Mouse (Mus musculus): ENCODE results near the gene Gp1bb. TPM values are rescaled to one million over a fixed set of nuclear protein-coding genes. Genes with fewer than 3 reads are reported as not detected.

The Gp1bb gene
- polyA plus RNA-seq, 1 experiment from 2014 or later, result 1.1 TPM

- 56% methylated on average over 10 of the region's 10 CpGs for WGBS
- H3K27me3 ChIP-seq (ENCODE audit: control insufficient read depth, insufficient read depth, low read length), result peaks cover 84% of the 10 kb centered on the region
- peak overlapping the region; percentile 71; the same call in 1 of the 2 replicates for H3K4me2 ChIP-seq (replicated peaks; ENCODE audit: low read depth, low read length)
- no peak overlapping the region for H3K27ac ChIP-seq (ENCODE audit: low read length)
- H3K9ac ChIP-seq (replicated peaks; ENCODE audit: low read depth, low read length), result no peak overlapping the region
- no peak for ATAC-seq (ENCODE audit: insufficient number of reproducible peaks, insufficient read depth, low FRiP score, low read depth)
- no peaks in the 10 kb centered on the region for H3K36me3 ChIP-seq (ENCODE audit: control insufficient read depth, insufficient read depth, low read length)
- H3K9me3 ChIP-seq (ENCODE audit: control insufficient read depth, low read depth, low read length), result no peaks in the 10 kb centered on the region
- peaks cover 16% of the 10 kb centered on the region; the same call in 1 of the 2 replicates for H3K4me1 ChIP-seq (ENCODE audit: control insufficient read depth, insufficient read depth, low read length)
- H3K4me3 ChIP-seq (ENCODE audit: low read depth, low read length), result no peak overlapping the region
These were observed 37.2 kb downstream of the Gp1bb start for GRCm38 (mm10) chr16:18584901-18585510.

- Histone ChIP-seq H3K4me1 (ENCODE audit: control insufficient read depth, insufficient read depth, low read length) (peaks cover 16% of the 10 kb centered on the region; the same call in 1 of the 2 replicates), H3K27ac (ENCODE audit: low read length) (no peak overlapping the region), H3K36me3 (ENCODE audit: control insufficient read depth, insufficient read depth, low read length) (no peaks in the 10 kb centered on the region), H3K27me3 (ENCODE audit: control insufficient read depth, insufficient read depth, low read length) (peaks cover 77% of the 10 kb centered on the region), H3K9ac (replicated peaks; ENCODE audit: low read depth, low read length) (no peak overlapping the region), H3K9me3 (ENCODE audit: control insufficient read depth, low read depth, low read length) (no peaks in the 10 kb centered on the region), H3K4me2 (replicated peaks; ENCODE audit: low read depth, low read length) (no peak overlapping the region), H3K4me3 (ENCODE audit: low read depth, low read length) (no peak overlapping the region)
- WGBS, result 42% methylated on average over 10 of the region's 10 CpGs
- ATAC-seq (ENCODE audit: insufficient number of reproducible peaks, insufficient read depth, low FRiP score, low read depth), result no peak
These were observed 38.4 kb downstream of the Gp1bb start for GRCm38 (mm10) chr16:18583673-18584357.

GRCm38 (mm10) chr16:18583169-18583568, 39.0 kb downstream of the Gp1bb start:
- 33% methylated on average over 10 of the region's 10 CpGs for WGBS
- Histone ChIP-seq H3K4me1 (ENCODE audit: control insufficient read depth, insufficient read depth, low read length) (peaks cover 16% of the 10 kb centered on the region; the same call in 1 of the 2 replicates), H3K4me3 (ENCODE audit: low read depth, low read length) (no peak overlapping the region), H3K36me3 (ENCODE audit: control insufficient read depth, insufficient read depth, low read length) (no peaks in the 10 kb centered on the region), H3K4me2 (replicated peaks; ENCODE audit: low read depth, low read length) (no peak overlapping the region), H3K9me3 (ENCODE audit: control insufficient read depth, low read depth, low read length) (no peaks in the 10 kb centered on the region), H3K27me3 (ENCODE audit: control insufficient read depth, insufficient read depth, low read length) (peaks cover 71% of the 10 kb centered on the region), H3K9ac (replicated peaks; ENCODE audit: low read depth, low read length) (no peak overlapping the region), H3K27ac (ENCODE audit: low read length) (no peak overlapping the region)
- ATAC-seq (ENCODE audit: insufficient number of reproducible peaks, insufficient read depth, low FRiP score, low read depth), result no peak

- ATAC-seq (ENCODE audit: insufficient number of reproducible peaks, insufficient read depth, low FRiP score, low read depth), result no peak
- 4% methylated on average over 66 of the region's 67 CpGs for WGBS
- no peaks in the 10 kb centered on the region for H3K36me3 ChIP-seq (ENCODE audit: control insufficient read depth, insufficient read depth, low read length)
- H3K4me2 ChIP-seq (replicated peaks; ENCODE audit: low read depth, low read length), result peak overlapping the region; percentile 56
- 0 out of 2 replicates have a peak overlapping the region, but pooled peaks have one; percentile 14 for H3K9ac ChIP-seq (replicated peaks; ENCODE audit: low read depth, low read length)
- H3K9me3 ChIP-seq (ENCODE audit: control insufficient read depth, low read depth, low read length), result no peaks in the 10 kb centered on the region
- peaks cover 65% of the 10 kb centered on the region for H3K27me3 ChIP-seq (ENCODE audit: control insufficient read depth, insufficient read depth, low read length)
- H3K4me1 ChIP-seq (ENCODE audit: control insufficient read depth, insufficient read depth, low read length), result peaks cover 11% of the 10 kb centered on the region; the same call in 1 of the 2 replicates
- H3K4me3 ChIP-seq (ENCODE audit: low read depth, low read length), result peak overlapping the region; percentile 34
- no peak overlapping the region for H3K27ac ChIP-seq (ENCODE audit: low read length)
These were observed 39.6 kb downstream of the Gp1bb start for GRCm38 (mm10) chr16:18582426-18583148.

GRCm38 (mm10) chr16:18581623-18582205, 40.5 kb downstream of the Gp1bb start:
- 2% methylated on average over 64 of the region's 66 CpGs for WGBS
- peak overlapping the region; percentile 14; the same call in 1 of the 2 replicates for H3K9ac ChIP-seq (replicated peaks; ENCODE audit: low read depth, low read length)
- ATAC-seq (ENCODE audit: insufficient number of reproducible peaks, insufficient read depth, low FRiP score, low read depth), result no peak
- H3K27ac ChIP-seq (ENCODE audit: low read length), result no peak overlapping the region
- no peaks in the 10 kb centered on the region for H3K36me3 ChIP-seq (ENCODE audit: control insufficient read depth, insufficient read depth, low read length)
- H3K27me3 ChIP-seq (ENCODE audit: control insufficient read depth, insufficient read depth, low read length), result peaks cover 65% of the 10 kb centered on the region
- H3K4me3 ChIP-seq (ENCODE audit: low read depth, low read length), result peak overlapping the region; percentile 34
- peaks cover 11% of the 10 kb centered on the region; the same call in 1 of the 2 replicates for H3K4me1 ChIP-seq (ENCODE audit: control insufficient read depth, insufficient read depth, low read length)
- no peaks in the 10 kb centered on the region for H3K9me3 ChIP-seq (ENCODE audit: control insufficient read depth, low read depth, low read length)
- H3K4me2 ChIP-seq (replicated peaks; ENCODE audit: low read depth, low read length), result peak overlapping the region; percentile 56

GRCm38 (mm10) chr16:18581050-18581622, 41.1 kb downstream of the Gp1bb start:
- Histone ChIP-seq H3K4me2 (replicated peaks; ENCODE audit: low read depth, low read length) (peak overlapping the region; percentile 56), H3K9me3 (ENCODE audit: control insufficient read depth, low read depth, low read length) (no peaks in the 10 kb centered on the region), H3K9ac (replicated peaks; ENCODE audit: low read depth, low read length) (no peak overlapping the region), H3K4me3 (ENCODE audit: low read depth, low read length) (peak overlapping the region; percentile 34), H3K27ac (ENCODE audit: low read length) (no peak overlapping the region), H3K27me3 (ENCODE audit: control insufficient read depth, insufficient read depth, low read length) (peaks cover 65% of the 10 kb centered on the region), H3K4me1 (ENCODE audit: control insufficient read depth, insufficient read depth, low read length) (peaks cover 11% of the 10 kb centered on the region; the same call in 1 of the 2 replicates), H3K36me3 (ENCODE audit: control insufficient read depth, insufficient read depth, low read length) (no peaks in the 10 kb centered on the region)
- ATAC-seq (ENCODE audit: insufficient number of reproducible peaks, insufficient read depth, low FRiP score, low read depth), result no peak
- WGBS, result 8% methylated on average over 21 of the region's 21 CpGs

GRCm38 (mm10) chr16:18580389-18580788, 41.8 kb downstream of the Gp1bb start:
- H3K9ac ChIP-seq (replicated peaks; ENCODE audit: low read depth, low read length), result no peak overlapping the region
- H3K4me2 ChIP-seq (replicated peaks; ENCODE audit: low read depth, low read length), result no peak overlapping the region
- H3K36me3 ChIP-seq (ENCODE audit: control insufficient read depth, insufficient read depth, low read length), result no peaks in the 10 kb centered on the region
- ATAC-seq (ENCODE audit: insufficient number of reproducible peaks, insufficient read depth, low FRiP score, low read depth), result no peak
- H3K9me3 ChIP-seq (ENCODE audit: control insufficient read depth, low read depth, low read length), result no peaks in the 10 kb centered on the region
- no peak overlapping the region for H3K27ac ChIP-seq (ENCODE audit: low read length)
- H3K27me3 ChIP-seq (ENCODE audit: control insufficient read depth, insufficient read depth, low read length), result peaks cover 57% of the 10 kb centered on the region
- 20% methylated on average over 2 of the region's 2 CpGs for WGBS
- H3K4me1 ChIP-seq (ENCODE audit: control insufficient read depth, insufficient read depth, low read length), result peaks cover 11% of the 10 kb centered on the region; the same call in 1 of the 2 replicates
- H3K4me3 ChIP-seq (ENCODE audit: low read depth, low read length), result no peak overlapping the region

All from stomach, embryonic 14.5 days (tissue).